Mouse (Mus musculus): ENCODE data around the gene Mpdu1.

- TF ChIP-seq SIN3A (IDR thresholded peaks at IDR 0.05; ENCODE audit: low read length), result no peak
- no peak for TF ChIP-seq MXI1 (IDR thresholded peaks at IDR 0.05; ENCODE audit: low read depth, low read length)
- no peak for TF ChIP-seq MAFK (IDR thresholded peaks at IDR 0.05; ENCODE audit: borderline replicate concordance, low read depth, low read length)
These were observed 17.9 kb upstream of the Mpdu1 start for GRCm38 (mm10) chr11:69680136-69680855.

All from MEL (cell line).